Mouse (Mus musculus) CH12.LX (cell line): ENCODE data around the gene Tnrc6b.

Experiments used
- CTCF ChIP-seq, 2 experiments: IDR thresholded peaks in 1 of 2; conservative IDR thresholded peaks in 1 of 2; 2 replicates each; pipeline ENCODE4 v1.5.1; 2011 to 2012; ENCODE audit warnings: low read depth in 2 of 2, low read length in 2 of 2, improper control_type of control experiment in 1 of 2, inconsistent platforms in 1 of 2, mild to moderate bottlenecking in 1 of 2, moderate library complexity in 1 of 2
- HCFC1 ChIP-seq: IDR thresholded peaks from 2 replicates; pipeline ENCODE4 v1.6.1; 2012; ENCODE audit warnings: low read depth, mild to moderate bottlenecking, inconsistent platforms, low read length, improper control_type of control experiment
- JUND ChIP-seq: conservative IDR thresholded peaks from 2 replicates; pipeline ENCODE4 v1.6.1; 2011; ENCODE audit warnings: low read depth, low read length, improper control_type of control experiment
- NELFE ChIP-seq: IDR thresholded peaks from 2 replicates; pipeline ENCODE4 v1.6.1; 2011; ENCODE audit warnings: low read depth, low read length, improper control_type of control experiment
- NRF1 ChIP-seq: IDR thresholded peaks from 2 replicates; pipeline ENCODE4 v1.6.1; 2014; ENCODE audit warnings: low read depth, mild to moderate bottlenecking, inconsistent platforms, low read length, improper control_type of control experiment, moderate library complexity
- POLR2A ChIP-seq: IDR thresholded peaks from 2 replicates; pipeline ENCODE4 v1.6.1; 2011; ENCODE audit warnings: low read depth, mild to moderate bottlenecking, improper control_type of control experiment, low read length
- SIN3A ChIP-seq: IDR thresholded peaks from 2 replicates; pipeline ENCODE4 v1.6.1; 2012; ENCODE audit warnings: low read length, improper control_type of control experiment, inconsistent platforms
- TCF12 ChIP-seq: IDR thresholded peaks from 2 replicates; pipeline ENCODE4 v1.6.1; 2014; ENCODE audit warnings: low read depth, mild to moderate bottlenecking, inconsistent platforms, low read length, improper control_type of control experiment
- UBTF ChIP-seq: IDR thresholded peaks from 2 replicates; pipeline ENCODE4 v1.6.1; 2012; ENCODE audit warnings: low read depth, mild to moderate bottlenecking, inconsistent platforms, low read length, improper control_type of control experiment, moderate library complexity
- USF1 ChIP-seq: IDR thresholded peaks from 2 replicates; pipeline ENCODE4 v1.6.1; 2014; ENCODE audit warnings: low read depth, mild to moderate bottlenecking, inconsistent platforms, low read length, improper control_type of control experiment
- ZC3H11A ChIP-seq: IDR thresholded peaks from 2 replicates; pipeline ENCODE4 v1.6.1; 2012; ENCODE audit warnings: low read depth, mild to moderate bottlenecking, inconsistent platforms, low read length, improper control_type of control experiment
- ZKSCAN1 ChIP-seq: IDR thresholded peaks from 2 replicates; pipeline ENCODE4 v1.6.1; 2012; ENCODE audit warnings: low read depth, inconsistent platforms, low read length, improper control_type of control experiment, borderline replicate concordance
- ZNF384 ChIP-seq: IDR thresholded peaks from 2 replicates; pipeline ENCODE4 v1.6.1; 2012; ENCODE audit warnings: low read depth, low read length, improper control_type of control experiment, inconsistent platforms

GRCm38 (mm10) chr15:80671295-80672252 is 39.5 kb upstream of the Tnrc6b start, which contains the start of gene Fam83f:
- TF ChIP-seq UBTF (no peak), CTCF (conservative IDR thresholded peaks at IDR 0.05 in 1 of 2, IDR thresholded peaks at IDR 0.05 in 1 of 2; ENCODE audit: low read depth in 2 of 2, low read length in 2 of 2) (no peak), POLR2A (no peak), NELFE (no peak), HCFC1 (no peak), TCF12 (no peak), JUND (no peak), ZC3H11A (no peak), ZNF384 (no peak), SIN3A (no peak), ZKSCAN1 (no peak), NRF1 (no peak), USF1 (no peak)
